Mouse (Mus musculus) left cerebral cortex, postnatal 36 days (tissue): ENCODE data around the gene Atad1. TPM values are rescaled to one million over a fixed set of nuclear protein-coding genes. Genes with fewer than 3 reads are reported as not detected.
"Not testable (repeated sequence)": the region's sequence is repeated elsewhere in the genome, so short reads cannot be mapped to it uniquely, and the experiment has no call there.

ENCODE experiments used
- DNase-seq, 2 experiments: peaks; one replicate each; pipeline ENCODE4 v3.0.0; 2021 to 2022; ENCODE audit warnings: low spot score in 2 of 2, mixed read lengths in 1 of 2
- intact Hi-C: fragments of 180-260 bp; cut with DNase I; formaldehyde crosslinking; loops from one replicate; pipeline ENCODE4 v1.15.1; 2025
- total RNA-seq, 2 experiments: library from RNA; stranded (reverse); gene quantifications; 2 replicates each; pipeline ENCODE4 v1.2.3; 2021

Gene Atad1
- total RNA-seq = 10 to 100 TPM; 94.7 to 97.0 TPM

DNA sequence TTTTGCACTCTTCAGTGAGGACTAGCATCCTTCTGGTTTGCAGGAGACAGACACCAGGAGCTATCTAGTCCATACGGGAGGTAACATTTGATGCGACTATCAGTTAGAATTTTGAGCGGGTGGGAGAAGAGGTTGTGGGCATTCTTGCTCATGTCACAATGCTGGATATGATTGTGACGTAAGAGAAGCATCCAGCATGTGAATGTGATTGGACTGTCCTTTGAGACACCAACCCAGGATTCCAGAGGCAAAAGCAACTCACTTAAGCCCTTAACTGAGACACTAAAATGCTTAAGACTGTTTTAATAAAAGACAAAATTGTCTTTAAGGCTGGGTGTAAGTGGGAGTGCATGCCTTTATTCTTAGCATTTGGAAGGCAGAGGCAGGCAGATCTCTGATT is at the start of gene Atad1:
Atad1 (minus strand) TSS at position 101 of the 400 bp plus-strand sequence.
- no peak for DNase-seq
- intact Hi-C loops = no loop called here

- DNase-seq, intact Hi-C loops: not testable (repeated sequence)
These were observed 48.4 kb upstream of the Atad1 start for GRCm38 (mm10) chr19:32788016-32788415.

DNA sequence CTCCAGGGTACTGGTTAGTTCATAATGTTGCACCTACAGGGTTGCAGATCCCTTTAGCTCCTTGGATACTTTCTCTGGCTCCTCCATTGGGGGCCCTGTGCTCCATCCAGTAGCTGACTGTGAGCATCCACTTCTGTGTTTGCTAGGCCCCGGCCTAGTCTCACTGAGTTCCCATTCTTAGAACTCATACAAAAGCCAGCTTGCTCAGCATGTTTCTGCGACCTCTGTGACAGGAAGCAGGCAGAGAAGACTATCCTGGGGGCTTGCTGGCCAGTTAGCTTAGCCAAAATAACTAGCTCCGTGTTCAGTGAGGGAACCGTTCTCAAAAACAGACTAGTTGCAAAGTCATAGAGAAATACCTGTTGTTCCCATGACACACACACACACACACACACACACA is 47.8 kb upstream of the Atad1 start:
- intact Hi-C loops, DNase-seq: not testable (repeated sequence)

DNA sequence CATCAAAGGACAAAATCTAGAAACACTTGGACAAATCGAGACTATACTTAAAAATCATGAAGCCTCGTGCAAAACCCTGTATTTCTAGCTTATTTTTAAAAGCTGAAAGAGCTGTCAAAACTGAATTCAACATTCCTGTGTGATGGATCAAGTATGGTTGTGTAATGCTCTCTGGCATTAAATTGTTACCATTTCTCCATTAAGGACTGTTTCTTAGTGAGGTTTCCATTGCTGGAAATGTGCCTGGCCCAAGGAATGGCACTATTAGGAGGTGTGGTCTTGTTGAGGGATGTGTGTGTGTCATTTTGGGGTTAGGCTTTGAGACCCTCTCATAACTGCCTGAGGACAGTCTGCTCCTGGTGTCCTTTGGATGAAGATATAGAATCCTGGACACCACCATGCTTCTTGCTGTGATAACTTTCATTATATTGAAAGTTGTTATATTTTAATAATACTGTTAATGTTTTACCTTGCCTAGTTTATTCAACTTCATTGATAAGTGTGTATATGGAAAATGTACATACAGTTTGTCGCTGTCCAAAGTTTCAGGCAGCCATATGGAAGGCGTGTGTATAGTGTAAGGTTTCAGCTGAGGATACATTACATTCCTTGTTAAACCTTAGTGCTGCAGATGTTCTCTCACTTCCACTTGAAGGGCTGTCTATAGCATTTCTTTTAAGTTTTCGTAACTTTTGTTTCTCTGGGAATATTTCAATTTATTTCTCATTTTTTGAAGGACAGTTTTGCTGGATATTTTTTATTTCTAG is 41.9 kb upstream of the Atad1 start:
- intact Hi-C loops = no loop called here
- no peak for DNase-seq

DNA sequence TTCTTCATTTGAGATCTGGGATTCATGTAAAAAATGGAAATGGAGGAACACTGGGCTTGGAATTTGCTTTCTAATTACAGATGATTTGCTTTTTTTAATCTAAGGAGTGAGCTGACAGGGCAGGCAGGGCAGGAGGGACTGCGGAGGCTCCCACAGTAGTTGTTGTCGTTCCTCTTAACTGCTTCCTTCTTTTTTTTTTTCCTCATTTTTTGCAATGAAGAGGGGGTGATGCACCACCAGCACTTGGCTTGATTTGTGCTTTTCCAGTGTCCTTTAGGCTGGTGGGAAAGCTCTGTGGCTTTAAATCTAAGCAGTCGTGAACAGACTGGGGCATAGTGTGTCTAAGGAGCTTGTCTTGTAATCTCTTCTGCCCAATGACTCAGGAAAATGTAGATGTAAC is 39.5 kb upstream of the Atad1 start:
- DNase-seq = no peak
- intact Hi-C loops = no loop called here

DNA sequence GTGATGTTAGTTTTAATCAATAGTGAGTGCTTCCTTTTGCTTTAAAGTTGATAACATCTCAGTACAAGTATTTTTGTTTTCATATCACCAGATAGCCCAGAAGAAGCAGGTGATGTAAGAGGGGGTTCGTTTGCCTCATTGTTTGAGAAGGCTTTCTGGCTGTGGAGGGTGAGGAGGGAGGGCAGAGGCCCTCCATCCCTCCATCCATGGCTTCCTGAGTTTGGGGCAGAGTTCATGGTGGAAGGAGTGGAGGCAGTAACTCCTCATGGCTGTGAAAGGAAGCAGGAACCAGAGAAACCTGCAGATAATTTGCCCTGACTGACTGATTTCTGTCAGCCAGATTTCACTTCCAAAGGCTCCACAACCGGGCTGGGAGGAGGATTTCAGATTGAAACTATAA is 38.8 kb upstream of the Atad1 start:
- intact Hi-C loops = no loop called here
- no peak for DNase-seq

DNA sequence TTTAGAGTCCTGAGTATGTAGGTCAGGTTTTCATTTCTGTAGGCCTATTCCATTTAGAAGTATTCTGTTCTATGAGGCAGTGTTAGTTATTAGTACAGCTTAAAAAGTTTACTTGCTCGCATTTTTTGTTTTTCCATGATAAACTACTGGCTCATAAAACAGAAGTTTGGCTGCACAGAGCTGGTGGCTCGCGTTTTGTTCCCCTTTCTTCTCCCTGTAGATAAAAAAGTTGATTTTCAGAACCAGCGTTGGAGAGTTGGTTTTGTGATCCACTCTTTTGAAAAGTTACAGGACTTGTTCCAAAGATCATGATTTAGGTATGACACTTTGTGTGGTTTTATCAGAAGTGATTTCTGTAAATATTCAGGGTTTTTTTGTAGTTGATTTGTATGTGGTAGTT is 22.9 kb upstream of the Atad1 start:
- no peak for DNase-seq
- intact Hi-C loops = no loop called here

- DNase-seq = no peak
- intact Hi-C loops = no loop called here
These were observed 21.6 kb upstream of the Atad1 start for GRCm38 (mm10) chr19:32761162-32761561.

DNA sequence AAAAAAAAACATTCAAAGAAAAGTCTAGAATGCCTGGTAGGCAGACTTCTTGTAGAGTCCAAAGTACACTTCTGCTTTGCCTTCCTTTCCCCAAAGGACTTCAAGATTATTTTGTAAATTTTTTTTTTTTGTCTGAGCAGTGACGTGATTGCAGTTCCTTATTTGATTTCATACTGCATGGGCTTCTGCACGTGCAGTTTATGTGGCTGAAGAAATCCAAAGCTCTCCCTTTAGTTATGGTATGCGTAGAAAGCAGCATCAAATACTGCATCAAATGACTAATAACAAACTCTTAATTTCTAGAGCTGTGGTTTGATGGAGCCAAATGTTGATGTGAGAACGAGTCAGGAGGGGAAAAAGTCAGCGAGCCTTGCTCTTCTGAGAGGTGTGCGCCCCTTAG is 20.9 kb upstream of the Atad1 start:
- intact Hi-C loops = no loop called here
- DNase-seq = no peak

- intact Hi-C loops = loop anchor here (5.0 kb wide), 3 partner anchors 148 to 343 kb away; no protein-coding TSS in a partner anchor
- DNase-seq = no peak
These were observed 19.9 kb upstream of the Atad1 start for GRCm38 (mm10) chr19:32759357-32760024.

DNA sequence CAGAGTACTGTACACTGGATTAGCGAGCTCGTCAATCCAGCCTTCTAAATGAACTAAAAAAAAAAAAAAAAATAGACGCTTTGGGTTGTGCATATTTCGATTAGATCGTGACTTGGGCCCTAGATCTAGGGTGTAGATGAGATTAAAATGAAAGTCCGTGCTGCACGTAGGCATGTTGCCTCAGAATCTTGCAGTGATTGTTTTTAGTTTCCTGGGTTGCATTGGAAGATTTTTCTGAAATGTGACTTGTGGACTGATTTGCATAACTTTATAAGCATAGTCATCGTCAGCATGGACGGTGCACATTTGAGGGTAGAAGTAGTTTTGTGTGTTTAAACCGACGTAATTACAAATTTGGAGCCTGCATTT is 19.2 kb upstream of the Atad1 start:
- DNase-seq = no peak

GRCm38 (mm10) chr19:32757831-32758792 is 18.5 kb upstream of the Atad1 start:
- intact Hi-C loops = loop anchor here (2.0 to 5.0 kb wide), 5 partner anchors 45 to 467 kb away; no protein-coding TSS in a partner anchor
- DNase-seq = peak in 1 of 2 experiments; percentile 56

More for the DNA sequence above, 19.2 kb upstream of the Atad1 start:
- intact Hi-C loops = loop anchor here (5.0 kb wide), 3 partner anchors 149 to 344 kb away; no protein-coding TSS in a partner anchor

DNA sequence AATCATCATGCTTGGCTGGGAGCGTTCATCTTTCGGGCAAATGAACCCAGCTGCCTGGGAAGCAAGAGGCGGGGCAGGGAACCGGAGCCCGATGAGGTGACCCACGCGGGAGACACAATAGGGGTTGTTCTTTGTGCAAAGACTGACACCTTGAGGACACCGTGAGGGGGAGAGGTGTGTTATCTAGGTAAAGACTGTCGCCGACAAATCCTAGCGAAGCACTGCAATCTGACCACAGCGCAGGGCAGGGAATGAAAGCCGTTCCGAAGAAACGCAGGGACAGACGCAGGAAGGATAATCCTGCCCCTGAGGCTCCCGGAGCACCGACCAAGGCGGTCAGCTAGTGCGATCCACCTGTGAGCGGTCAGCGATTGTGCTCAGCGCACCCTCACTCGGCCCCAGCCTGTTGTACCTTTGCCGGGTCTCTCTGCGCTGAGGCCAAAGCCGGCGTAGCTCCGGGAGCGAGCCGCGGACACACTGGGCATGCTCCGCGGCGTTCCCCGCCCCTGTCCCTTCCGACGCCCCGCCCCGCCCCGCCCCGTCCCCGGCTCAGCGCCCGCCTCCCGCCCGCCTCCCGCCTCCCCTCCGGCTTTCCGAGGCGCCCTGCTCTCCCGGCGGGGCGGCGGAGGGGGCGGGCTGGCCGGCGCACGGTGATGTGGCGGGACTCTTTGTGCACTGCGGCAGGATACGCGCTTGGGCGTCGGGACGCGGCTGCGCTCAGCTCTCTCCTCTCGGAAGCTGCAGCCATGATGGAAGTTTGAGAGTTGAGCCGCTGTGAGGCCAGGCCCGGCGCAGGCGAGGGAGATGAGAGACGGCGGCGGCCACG is 17.5 kb upstream of the Atad1 start, which contains the start of gene Pten:
Pten (plus strand) TSS at position 598 of the 826 bp plus-strand sequence.
- intact Hi-C loops = loop anchor here (2.0 to 5.0 kb wide), 5 partner anchors 44 to 468 kb away; no protein-coding TSS in a partner anchor
- DNase-seq = peak; percentile 99

- intact Hi-C loops = loop anchor here (2.0 to 5.0 kb wide), 5 partner anchors 44 to 468 kb away; no protein-coding TSS in a partner anchor
- no peak for DNase-seq
These were observed 17.0 kb upstream of the Atad1 start for GRCm38 (mm10) chr19:32756636-32756899.

DNA sequence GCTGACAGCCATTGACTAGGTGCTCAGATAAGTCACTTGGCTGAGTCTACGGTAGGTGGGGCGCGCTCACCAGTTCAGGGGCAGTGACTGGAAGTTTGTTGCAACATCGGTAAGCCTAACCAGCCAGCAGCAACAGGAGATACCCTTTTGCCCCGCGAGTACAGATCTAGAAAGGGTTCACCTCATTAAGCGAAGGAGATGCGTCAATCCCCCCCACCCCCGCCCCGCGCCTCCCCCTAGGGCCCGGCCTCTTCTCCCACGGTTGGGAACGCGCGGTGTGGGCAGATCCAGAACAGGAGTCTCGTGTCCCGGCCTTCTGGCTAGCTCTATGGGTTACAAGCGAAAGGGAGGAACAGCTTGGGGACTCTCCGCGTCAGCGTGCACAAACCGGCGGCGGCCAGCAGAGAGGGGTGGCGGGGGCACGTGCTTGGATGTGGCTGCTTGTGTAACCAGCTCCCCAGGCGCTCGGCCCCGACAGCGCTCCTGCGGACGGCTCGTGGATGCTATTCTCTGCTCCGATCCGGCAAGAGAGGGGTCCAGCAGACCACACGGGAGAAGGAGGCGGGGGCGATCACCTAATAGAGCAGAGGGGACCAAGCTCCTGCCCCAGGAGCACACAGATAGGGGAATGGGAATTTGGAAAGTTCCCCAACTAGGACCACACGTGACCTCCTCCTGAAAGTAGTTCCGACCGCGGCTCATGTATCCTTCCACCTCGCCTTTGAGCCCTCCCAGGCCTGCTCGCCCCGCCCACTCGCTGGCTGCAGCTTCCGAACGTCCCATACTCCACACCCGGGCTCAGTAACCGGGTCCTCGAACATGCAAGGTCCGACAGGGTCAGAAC is 16.4 kb upstream of the Atad1 start:
- peak; percentile 96 to 98 for DNase-seq
- intact Hi-C loops = loop anchor here (2.0 to 5.0 kb wide), 5 partner anchors 43 to 469 kb away; no protein-coding TSS in a partner anchor

- no peak for DNase-seq
- intact Hi-C loops = loop anchor here (5.0 kb wide), 3 partner anchors 152 to 347 kb away; no protein-coding TSS in a partner anchor
These were observed 15.7 kb upstream of the Atad1 start for GRCm38 (mm10) chr19:32755104-32755791.

DNA sequence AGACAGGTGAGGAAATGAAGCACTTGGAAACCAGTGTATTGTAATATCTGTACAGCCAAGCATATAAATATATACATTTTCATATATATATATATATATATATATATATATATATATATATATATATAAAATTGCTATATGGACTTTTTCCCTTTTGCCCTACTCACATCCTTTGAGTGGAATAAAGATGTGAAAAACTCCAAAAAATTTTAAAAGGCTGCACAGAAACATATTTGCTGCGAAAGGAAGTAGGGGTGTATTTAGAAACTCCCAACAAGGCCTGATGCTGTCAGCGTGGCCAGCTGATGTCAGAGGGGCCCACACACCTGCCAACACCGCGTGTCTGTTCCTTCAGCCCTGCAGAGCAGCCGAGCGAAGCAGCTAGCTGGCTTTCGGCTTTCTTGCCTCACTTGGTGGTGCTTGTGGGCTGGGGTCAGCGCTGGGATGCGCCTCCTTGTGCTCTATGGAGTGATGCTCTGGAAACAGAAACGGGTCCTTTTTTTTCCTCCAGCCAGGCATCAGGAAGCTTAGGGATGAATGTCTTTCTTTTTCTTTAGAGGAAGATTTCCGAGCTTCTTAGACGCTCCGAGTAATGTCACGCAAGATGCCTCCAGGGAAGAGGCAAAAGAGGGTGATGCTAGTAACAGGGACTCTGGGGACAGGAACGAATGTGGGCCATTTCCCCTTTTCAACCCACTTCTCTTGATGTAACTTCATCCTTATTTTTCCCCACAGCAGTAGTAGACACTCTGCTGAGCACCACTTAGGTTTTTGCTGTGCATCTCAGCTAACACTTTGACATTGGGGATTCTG is 14.8 kb upstream of the Atad1 start:
- DNase-seq = no peak
- intact Hi-C loops = no loop called here
